Mouse (Mus musculus): ENCODE data around the gene Maip1. TPM values are rescaled to one million over a fixed set of nuclear protein-coding genes. Genes with fewer than 3 reads are reported as not detected.

Maip1 gene
- total and polyA plus RNA-seq, 2 experiments from 2014 or later, result 6.7 to 19.8 TPM

DNA sequence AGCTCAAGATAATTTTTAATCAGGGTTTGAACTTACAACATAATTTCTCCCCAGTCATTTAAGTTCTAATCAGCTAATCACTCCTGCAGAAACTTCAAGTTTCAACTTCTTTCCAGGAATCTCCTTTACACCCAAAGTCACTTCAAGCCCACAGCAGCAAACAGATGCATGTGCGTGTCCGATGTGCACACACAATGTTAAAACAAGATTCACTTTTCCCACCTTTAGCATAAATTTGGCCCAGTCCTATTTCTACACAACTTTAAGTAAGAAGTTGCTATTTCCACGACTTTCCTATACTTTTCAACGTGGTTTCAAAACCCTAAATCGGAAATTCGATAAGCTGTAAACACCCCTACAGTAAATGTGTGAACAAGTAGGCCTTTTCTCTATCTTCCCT, 29.3 kb upstream of the Maip1 start:
- Histone ChIP-seq H3K4me3 (ENCODE audit: low read length) (peak overlapping the region; percentile 98; the same call in 1 of the 2 replicates), H3K27ac (no peak overlapping the region), H3K36me3 (ENCODE audit: insufficient read depth, low read length) (no peaks in the 10 kb centered on the region), H3K4me1 (ENCODE audit: insufficient read depth, low read length) (no peaks in the 10 kb centered on the region; the same call in 1 of the 2 replicates), H3K9me3 (ENCODE audit: low read length) (no peaks in the 10 kb centered on the region), H3K27me3 (ENCODE audit: insufficient read depth, low read length) (no peaks in the 10 kb centered on the region), H3K4me2 (ENCODE audit: low read depth, low read length) (peak overlapping the region; percentile 91), H3K9ac (replicated peaks; ENCODE audit: low read length) (no peak overlapping the region)
- WGBS, result 74% methylated on average over 6 of the region's 6 CpGs
- ATAC-seq, result no peak
- no peak for DNase-seq (ENCODE audit: low spot score)
- TF ChIP-seq CTCF (IDR thresholded peaks at IDR 0.05; ENCODE audit: low read depth), result no peak

DNA sequence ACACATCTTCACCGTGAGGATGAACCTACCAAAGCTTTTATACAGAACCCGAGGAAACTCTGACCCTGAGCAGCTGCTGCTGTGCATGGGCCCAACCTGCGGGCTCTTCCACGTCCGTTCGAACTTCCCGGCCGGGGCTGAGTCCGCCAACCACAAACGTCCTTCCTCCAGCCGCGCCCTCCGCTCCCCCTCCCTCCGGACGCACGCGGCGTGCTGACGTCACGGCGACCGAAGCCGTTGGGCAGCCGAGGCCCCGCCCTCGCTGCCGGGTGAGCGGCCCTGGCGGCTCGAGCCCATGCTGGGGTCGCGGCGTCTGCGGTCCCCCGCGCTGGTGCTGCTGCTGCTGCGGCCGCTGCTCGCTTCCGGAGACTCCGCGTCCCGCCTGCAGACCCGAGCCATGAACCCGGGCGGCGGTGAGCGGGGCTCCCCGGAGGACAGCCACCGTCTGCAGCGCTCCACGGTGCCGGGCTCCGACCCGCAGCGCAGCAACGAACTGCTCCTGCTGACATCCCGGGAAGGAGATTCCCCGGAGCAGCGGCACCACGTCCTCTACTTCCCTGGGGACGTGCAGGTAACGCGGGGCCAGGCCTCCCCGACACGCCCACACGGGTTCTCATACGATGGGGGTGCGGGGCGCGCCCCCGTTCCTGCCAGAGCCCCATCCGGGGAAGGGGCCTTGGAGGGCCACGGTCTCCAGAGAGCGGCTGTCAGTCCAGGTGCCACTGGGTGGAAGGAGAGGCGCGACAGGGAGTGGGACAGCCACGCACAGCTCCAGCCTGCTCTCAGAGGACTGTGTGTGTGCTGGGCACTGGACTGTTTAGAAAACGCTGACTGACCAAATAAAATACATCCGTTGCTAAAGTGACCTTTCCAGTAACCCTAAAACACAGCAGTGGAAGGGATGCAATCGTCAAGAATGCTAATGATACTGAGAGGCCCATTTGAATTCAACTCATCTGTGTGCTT, 28.5 kb upstream of the Maip1 start, which contains the start of gene 1700066M21Rik:
Gene 1700066M21Rik, plus strand, starts transcription at position 245 of the 966 bp plus-strand sequence.
- under 1% methylated on average over 81 of the region's 81 CpGs for WGBS
- no peak for TF ChIP-seq CTCF (IDR thresholded peaks at IDR 0.05; ENCODE audit: low read depth)
- peak within 1 kb of the TSS; percentile 98 for H3K4me3 ChIP-seq (ENCODE audit: low read length)

DNA sequence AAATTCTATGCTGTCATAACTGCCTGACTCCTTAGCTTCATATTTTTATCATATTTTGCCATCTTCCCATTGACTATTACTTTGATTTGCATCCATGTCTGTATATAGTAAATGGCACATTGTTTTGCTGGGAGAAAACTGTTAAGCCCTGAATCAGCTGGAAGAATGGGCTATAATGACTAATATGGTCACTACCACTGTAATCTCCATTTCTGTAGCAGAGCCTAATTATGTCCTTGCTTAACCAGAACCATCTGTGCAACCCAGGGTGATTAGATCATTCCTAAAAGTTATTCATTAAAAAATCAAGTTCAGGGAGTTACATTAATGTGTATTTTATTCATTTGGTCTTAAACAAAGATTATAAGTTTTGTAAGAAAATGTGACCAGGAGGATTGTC, 19.6 kb upstream of the Maip1 start:
- Histone ChIP-seq H3K27ac (no peak overlapping the region), H3K4me2 (ENCODE audit: low read depth, low read length) (no peak overlapping the region), H3K4me1 (ENCODE audit: insufficient read depth, low read length) (no peaks in the 10 kb centered on the region; the same call in none of the 2 replicates), H3K9ac (replicated peaks; ENCODE audit: low read length) (no peak overlapping the region), H3K36me3 (ENCODE audit: insufficient read depth, low read length) (0 out of 2 replicates have a peak, but pooled peaks cover 4% of the 10 kb centered on the region), H3K4me3 (ENCODE audit: low read length) (no peak overlapping the region), H3K27me3 (ENCODE audit: insufficient read depth, low read length) (no peaks in the 10 kb centered on the region), H3K9me3 (ENCODE audit: low read length) (no peaks in the 10 kb centered on the region)
- DNase-seq (ENCODE audit: low spot score) (no peak), ATAC-seq (no peak)
- TF ChIP-seq CTCF (IDR thresholded peaks at IDR 0.05; ENCODE audit: low read depth), result no peak

More for the DNA sequence above, 28.5 kb upstream of the Maip1 start, which contains the start of gene 1700066M21Rik:
- Histone ChIP-seq H3K27ac (peak within 1 kb of the TSS; percentile 83), H3K9ac (replicated peaks; ENCODE audit: low read length) (peak within 1 kb of the TSS; percentile 92), H3K4me2 (ENCODE audit: low read depth, low read length) (peak within 1 kb of the TSS; percentile 91), H3K27me3 (ENCODE audit: insufficient read depth, low read length) (no peaks in the 10 kb centered on the region), H3K4me1 (ENCODE audit: insufficient read depth, low read length) (no peaks in the 10 kb centered on the region; the same call in 1 of the 2 replicates), H3K9me3 (ENCODE audit: low read length) (no peaks in the 10 kb centered on the region), H3K36me3 (ENCODE audit: insufficient read depth, low read length) (no peaks in the 10 kb centered on the region)
- ATAC-seq (peak; percentile 98), DNase-seq (ENCODE audit: low spot score) (peak; percentile 96)

DNA sequence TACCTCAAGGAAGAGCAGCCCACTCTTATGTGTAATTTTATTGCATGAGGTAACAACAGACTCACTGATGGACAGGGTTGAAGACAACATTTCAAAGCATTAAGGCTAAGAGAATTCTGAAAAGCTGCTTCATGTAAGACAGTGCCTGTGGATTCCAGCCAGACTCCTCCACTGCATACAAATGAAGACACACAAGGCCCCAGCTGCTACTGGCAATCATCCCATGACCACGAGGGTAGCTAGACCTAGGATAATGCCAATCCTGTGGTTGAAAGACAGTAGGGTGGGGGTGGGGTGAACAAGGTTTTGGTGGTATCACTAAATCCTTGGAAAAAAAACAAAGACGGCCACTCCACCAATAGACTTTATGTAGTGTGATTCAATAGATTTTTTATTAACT, 18.3 kb upstream of the Maip1 start:
- Histone ChIP-seq H3K4me1 (ENCODE audit: insufficient read depth, low read length) (no peaks in the 10 kb centered on the region; the same call in none of the 2 replicates), H3K27me3 (ENCODE audit: insufficient read depth, low read length) (no peaks in the 10 kb centered on the region), H3K9me3 (ENCODE audit: low read length) (no peaks in the 10 kb centered on the region), H3K4me3 (ENCODE audit: low read length) (no peak overlapping the region), H3K36me3 (ENCODE audit: insufficient read depth, low read length) (peaks cover 14% of the 10 kb centered on the region; the same call in 1 of the 2 replicates), H3K27ac (peak overlapping the region; percentile 34; the same call in 1 of the 2 replicates), H3K9ac (replicated peaks; ENCODE audit: low read length) (no peak overlapping the region), H3K4me2 (ENCODE audit: low read depth, low read length) (no peak overlapping the region)
- WGBS, result 31% methylated on average over 2 of the region's 2 CpGs
- DNase-seq (ENCODE audit: low spot score), result peak; percentile 92
- ATAC-seq, result peak; percentile 94
- no peak for TF ChIP-seq CTCF (IDR thresholded peaks at IDR 0.05; ENCODE audit: low read depth)

DNA sequence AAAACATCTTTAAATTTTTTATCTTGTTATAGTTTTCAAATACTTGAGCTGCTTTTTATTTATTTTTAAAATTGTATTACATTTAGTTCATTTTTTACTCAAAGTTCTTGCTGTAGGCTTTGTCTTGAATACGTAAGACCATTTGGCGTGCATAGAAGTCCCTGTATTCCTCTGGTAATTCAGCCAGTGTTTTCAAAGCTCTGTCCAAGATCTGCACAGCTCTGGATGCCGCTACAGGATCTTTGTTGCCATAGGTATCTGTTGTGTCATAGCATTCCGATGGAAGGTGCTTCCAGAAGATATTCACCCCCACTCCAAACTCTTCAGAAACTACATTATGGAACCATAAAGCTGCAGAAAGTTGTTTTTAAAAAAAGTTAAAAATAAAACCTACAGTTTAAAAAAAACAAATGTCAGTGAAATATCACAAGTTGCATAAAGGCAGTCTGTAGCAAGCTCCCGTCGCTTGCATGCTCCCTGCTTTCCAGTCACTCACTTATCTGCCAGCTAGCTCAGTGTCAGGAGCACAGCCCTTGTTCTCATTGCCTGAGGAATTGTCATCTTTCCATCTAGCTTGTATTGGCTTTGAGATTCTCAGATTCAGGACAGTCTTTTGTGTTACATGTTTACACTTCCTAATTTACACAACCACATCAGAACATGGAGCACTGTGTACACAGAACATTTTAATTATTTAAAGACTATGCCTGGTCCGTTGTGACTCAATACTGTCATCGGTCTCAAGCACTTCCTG, 17.5 kb upstream of the Maip1 start:
- no peaks in the 10 kb centered on the region for H3K9me3 ChIP-seq (ENCODE audit: low read length)
- H3K4me1 ChIP-seq (ENCODE audit: insufficient read depth, low read length), result no peaks in the 10 kb centered on the region; the same call in none of the 2 replicates
- no peak overlapping the region for H3K4me3 ChIP-seq (ENCODE audit: low read length)
- no peak overlapping the region for H3K4me2 ChIP-seq (ENCODE audit: low read depth, low read length)
- peaks cover 19% of the 10 kb centered on the region; the same call in 1 of the 2 replicates for H3K36me3 ChIP-seq (ENCODE audit: insufficient read depth, low read length)
- DNase-seq (ENCODE audit: low spot score) (peak; percentile 10), ATAC-seq (0 out of 2 replicates have a peak, but pooled peaks have one; percentile 48)
- TF ChIP-seq CTCF (IDR thresholded peaks at IDR 0.05; ENCODE audit: low read depth), result no peak
- H3K27ac ChIP-seq, result peak overlapping the region; percentile 64
- 62% methylated on average over 8 of the region's 8 CpGs for WGBS
- H3K9ac ChIP-seq (replicated peaks; ENCODE audit: low read length), result no peak overlapping the region
- H3K27me3 ChIP-seq (ENCODE audit: insufficient read depth, low read length), result no peaks in the 10 kb centered on the region

DNA sequence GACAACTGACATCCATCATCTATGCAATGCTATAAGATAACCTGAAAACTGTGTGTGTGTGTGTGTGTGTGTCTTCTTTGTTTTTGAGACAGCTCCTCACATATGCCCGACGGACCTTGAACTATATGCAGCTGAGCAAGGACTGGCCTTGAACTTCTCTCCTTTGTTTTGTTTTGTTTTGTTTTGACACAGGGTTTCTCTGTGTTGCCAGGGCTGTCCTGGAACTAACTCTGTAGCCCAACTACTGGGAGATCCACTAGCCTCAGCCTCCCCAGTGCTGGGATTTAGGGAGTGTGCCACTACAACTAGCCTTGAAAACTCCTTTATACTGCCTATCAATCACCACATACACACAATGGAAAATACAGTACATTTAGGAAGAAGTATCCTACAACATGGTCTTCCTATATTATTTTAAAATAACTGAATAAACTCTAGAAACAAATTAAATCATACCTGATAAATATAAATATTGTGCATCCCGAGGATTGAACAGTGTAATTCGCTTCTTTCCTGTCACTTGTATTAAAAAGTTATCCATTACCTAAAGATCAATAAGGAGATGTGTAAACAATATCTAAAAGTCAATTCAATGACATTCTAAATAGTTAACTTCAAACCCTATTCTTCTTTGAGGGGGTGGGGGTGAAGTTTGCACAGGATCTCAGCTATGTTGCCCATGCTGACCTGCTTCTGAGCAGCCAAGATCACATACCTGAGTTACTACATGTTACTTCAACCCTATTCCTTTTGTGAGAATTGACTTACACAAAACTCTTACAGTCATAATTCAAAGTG, 14.9 kb upstream of the Maip1 start:
- ATAC-seq (no peak), DNase-seq (ENCODE audit: low spot score) (no peak)
- H3K4me2 ChIP-seq (ENCODE audit: low read depth, low read length), result no peak overlapping the region
- peaks cover 20% of the 10 kb centered on the region; the same call in 1 of the 2 replicates for H3K36me3 ChIP-seq (ENCODE audit: insufficient read depth, low read length)
- H3K4me1 ChIP-seq (ENCODE audit: insufficient read depth, low read length), result no peaks in the 10 kb centered on the region; the same call in none of the 2 replicates
- no peak overlapping the region for H3K4me3 ChIP-seq (ENCODE audit: low read length)
- no peaks in the 10 kb centered on the region for H3K27me3 ChIP-seq (ENCODE audit: insufficient read depth, low read length)
- no peak overlapping the region for H3K9ac ChIP-seq (replicated peaks; ENCODE audit: low read length)
- 92% methylated on average over 4 of the region's 4 CpGs for WGBS
- H3K27ac ChIP-seq, result no peak overlapping the region
- H3K9me3 ChIP-seq (ENCODE audit: low read length), result no peaks in the 10 kb centered on the region
- no peak for TF ChIP-seq CTCF (IDR thresholded peaks at IDR 0.05; ENCODE audit: low read depth)
